ENCODE assay signal across 8 mouse cellular contexts in genomic region chr12:111672176-111672575, GRCm38 (mm10). TPM values are rescaled to one million over a fixed set of nuclear protein-coding genes. Genes with fewer than 3 reads are reported as not detected.
A peak's percentile ranks its signal among the peaks of the same experiment; 100 is the strongest.
DNase-seq lines count a peak whose midpoint lies in the region; ATAC-seq and TF ChIP-seq lines count a peak whose summit lies in the region.

TSS of gene Ckb (minus strand) at chr12:111672338.

- H3K4me1 ChIP-seq in forebrain, embryonic 12.5 days, result peaks cover 35% of the 10 kb centered on the region
- peaks cover 23 to 48% of the 10 kb centered on the region in 2 experiments for H3K4me1 ChIP-seq in heart, embryonic 14.5 days (ENCODE audit: control insufficient read depth in 2 of 2, insufficient read depth in 2 of 2, low read length in 2 of 2)
- peaks cover 35% of the 10 kb centered on the region for H3K4me1 ChIP-seq in kidney, postnatal 0 days (replicated peaks; ENCODE audit: insufficient read depth, low read length)
- peaks cover 26% of the 10 kb centered on the region for H3K4me1 ChIP-seq in limb, embryonic 14.5 days (ENCODE audit: control insufficient read depth, insufficient read depth, low read length)
- H3K4me1 ChIP-seq in midbrain, embryonic 16.5 days (ENCODE audit: control insufficient read depth, insufficient read depth, low read length), result peaks cover 31% of the 10 kb centered on the region

- H3K27me3 ChIP-seq in forebrain, embryonic 12.5 days, result peaks cover 19% of the 10 kb centered on the region; the same call in 1 of the 2 replicates
- H3K27me3 ChIP-seq in heart, embryonic 14.5 days (ENCODE audit: control insufficient read depth, insufficient read depth, low read length), result no peaks in the 10 kb centered on the region
- peaks cover 17% of the 10 kb centered on the region for H3K27me3 ChIP-seq in kidney, postnatal 0 days (ENCODE audit: insufficient read depth, low read length)
- peaks cover 43% of the 10 kb centered on the region for H3K27me3 ChIP-seq in limb, embryonic 14.5 days (ENCODE audit: control insufficient read depth, insufficient read depth, low read length)
- no peaks in the 10 kb centered on the region for H3K27me3 ChIP-seq in midbrain, embryonic 16.5 days (ENCODE audit: control insufficient read depth, insufficient read depth, low read depth, low read length)

- peaks cover 24% of the 10 kb centered on the region for H3K36me3 ChIP-seq in forebrain, embryonic 12.5 days (replicated peaks)
- H3K36me3 ChIP-seq in heart, embryonic 14.5 days (ENCODE audit: control insufficient read depth, insufficient read depth, low read length), result peaks cover 6% of the 10 kb centered on the region; the same call in 1 of the 2 replicates
- no peaks in the 10 kb centered on the region for H3K36me3 ChIP-seq in kidney, postnatal 0 days (ENCODE audit: insufficient read depth, low read length)
- H3K36me3 ChIP-seq in limb, embryonic 14.5 days (ENCODE audit: control insufficient read depth, insufficient read depth, low read length), result no peaks in the 10 kb centered on the region
- H3K36me3 ChIP-seq in midbrain, embryonic 16.5 days (ENCODE audit: control insufficient read depth, insufficient read depth, low read length), result no peaks in the 10 kb centered on the region

- under 1% methylated on average over 31 of the region's 31 CpGs for WGBS in forebrain, embryonic 12.5 days
- 0% methylated on average over 31 of the region's 31 CpGs for WGBS in heart, embryonic 14.5 days
- WGBS in kidney, postnatal 0 days, result under 1% methylated on average over 31 of the region's 31 CpGs
- under 1% methylated on average over 26 of the region's 31 CpGs for WGBS in limb, embryonic 14.5 days
- under 1% methylated on average over 31 of the region's 31 CpGs for WGBS in midbrain, embryonic 16.5 days

- TF ChIP-seq CTCF in kidney, postnatal 0 days (IDR thresholded peaks at IDR 0.05; ENCODE audit: low read depth), result no peak

- peak within 1 kb of the TSS; percentile 98 for H3K9ac ChIP-seq in forebrain, embryonic 12.5 days
- H3K9ac ChIP-seq in heart, embryonic 14.5 days (ENCODE audit: low read length), result peak within 1 kb of the TSS; percentile 81
- H3K9ac ChIP-seq in kidney, postnatal 0 days (ENCODE audit: low read depth, low read length), result peak within 1 kb of the TSS; percentile 52
- peak within 1 kb of the TSS; percentile 56 for H3K9ac ChIP-seq in limb, embryonic 14.5 days (ENCODE audit: low read depth, low read length, severe bottlenecking)
- H3K9ac ChIP-seq in midbrain, embryonic 16.5 days (ENCODE audit: low read depth, low read length), result peak within 1 kb of the TSS; percentile 99

- no peaks in the 10 kb centered on the region for H3K9me3 ChIP-seq in forebrain, embryonic 12.5 days
- no peaks in the 10 kb centered on the region for H3K9me3 ChIP-seq in heart, embryonic 14.5 days (ENCODE audit: control insufficient read depth, low read length)
- no peaks in the 10 kb centered on the region for H3K9me3 ChIP-seq in kidney, postnatal 0 days (replicated peaks; ENCODE audit: low read length)
- no peaks in the 10 kb centered on the region for H3K9me3 ChIP-seq in limb, embryonic 14.5 days (ENCODE audit: control insufficient read depth, low read length)
- H3K9me3 ChIP-seq in midbrain, embryonic 16.5 days (replicated peaks; ENCODE audit: control insufficient read depth, low read length, poor library complexity, severe bottlenecking), result no peaks in the 10 kb centered on the region

- ATAC-seq in forebrain, embryonic 12.5 days (ENCODE audit: low FRiP score), result peak; percentile 86
- ATAC-seq in heart, embryonic 14.5 days (ENCODE audit: insufficient number of reproducible peaks, insufficient read depth, low FRiP score, low read depth), result peak; percentile 35; the same call in 1 of the 2 replicates
- ATAC-seq in kidney, postnatal 0 days (replicated peaks; ENCODE audit: low FRiP score, low read depth), result peak; percentile 6; the same call in 1 of the 2 replicates
- ATAC-seq in limb, embryonic 14.5 days (ENCODE audit: low FRiP score, low read depth), result peak; percentile 71
- ATAC-seq in midbrain, embryonic 16.5 days, result peak; percentile 90

- H3K4me3 ChIP-seq in forebrain, embryonic 12.5 days (replicated peaks), result peak within 1 kb of the TSS; percentile 95
- H3K4me3 ChIP-seq in heart, embryonic 14.5 days (ENCODE audit: control insufficient read depth in 1 of 2, insufficient read depth in 1 of 2, low read depth in 1 of 2, low read length in 2 of 2), result peak within 1 kb of the TSS; percentile 54 to 69
- peak within 1 kb of the TSS; percentile 46 for H3K4me3 ChIP-seq in kidney, postnatal 0 days (replicated peaks; ENCODE audit: low read depth, low read length)
- H3K4me3 ChIP-seq in limb, embryonic 14.5 days (replicated peaks; ENCODE audit: low read length), result peak within 1 kb of the TSS; percentile 56
- peak within 1 kb of the TSS; percentile 95 for H3K4me3 ChIP-seq in midbrain, embryonic 16.5 days (ENCODE audit: low read depth, low read length)

- DNase-seq in CD4-positive helper T cell, adult 2 months (ENCODE audit: low read depth, low spot score), result peak; percentile 69
- peak; percentile 98 for DNase-seq in brain, adult 2 months (ENCODE audit: low read depth, low spot score)
- peak; percentile 83 for DNase-seq in kidney, postnatal 0 days (ENCODE audit: low spot score)
- peak; percentile 83 for DNase-seq in limb, embryonic 14.5 days (ENCODE audit: low spot score)
- DNase-seq in telencephalon, adult 2 months (ENCODE audit: low read depth, low spot score), result peak; percentile 86

- peak within 1 kb of the TSS; percentile 92 for H3K27ac ChIP-seq in forebrain, embryonic 12.5 days
- peak within 1 kb of the TSS in 1 of 2 experiments; percentile 43; a peak in 2 of 4 replicates for H3K27ac ChIP-seq in heart, embryonic 14.5 days (replicated peaks in 1 of 2; ENCODE audit: control insufficient read depth in 1 of 2, insufficient read depth in 1 of 2, low read depth in 2 of 2, low read length in 2 of 2)
- H3K27ac ChIP-seq in kidney, postnatal 0 days, result 0 out of 2 replicates have a peak within 1 kb of the TSS, but pooled peaks have one; percentile 10
- no peak within 1 kb of the TSS for H3K27ac ChIP-seq in limb, embryonic 14.5 days (replicated peaks; ENCODE audit: low read depth, low read length)
- H3K27ac ChIP-seq in midbrain, embryonic 16.5 days (ENCODE audit: low read length), result peak within 1 kb of the TSS; percentile 95

- no peak for TF ChIP-seq POLR2A in limb, embryonic 14.5 days (IDR thresholded peaks at IDR 0.05; ENCODE audit: borderline replicate concordance, extremely low read depth, insufficient read depth, insufficient read length)

- peak within 1 kb of the TSS; percentile 97 for H3K4me2 ChIP-seq in forebrain, embryonic 12.5 days
- H3K4me2 ChIP-seq in heart, embryonic 14.5 days (ENCODE audit: low read length), result peak within 1 kb of the TSS; percentile 99
- H3K4me2 ChIP-seq in kidney, postnatal 0 days (ENCODE audit: low read length), result peak within 1 kb of the TSS; percentile 90
- peak within 1 kb of the TSS; percentile 98 for H3K4me2 ChIP-seq in limb, embryonic 14.5 days (replicated peaks; ENCODE audit: low read depth, low read length, severe bottlenecking)
- H3K4me2 ChIP-seq in midbrain, embryonic 16.5 days (ENCODE audit: low read length), result peak within 1 kb of the TSS; percentile 83

RNA-seq across cellular contexts. Expression of gene Ckb, which starts in this region (rescaled TPM):
- polyA plus RNA-seq in forebrain, embryonic 12.5 days (2016; fragmentation: Nextera tagmentation; extraction: Ambion mirVana), result 2,395 and 2,485 TPM in 2 replicates
- 262 and 266 TPM in 2 replicates for polyA plus RNA-seq in heart, embryonic 14.5 days (2014; fragmentation: Nextera tagmentation; extraction: Ambion mirVana)
- polyA plus RNA-seq in kidney, postnatal 0 days (2015; fragmentation: Nextera tagmentation; extraction: Ambion mirVana), result 135 and 148 TPM in 2 replicates
- 133 and 168 TPM in 2 replicates for polyA plus RNA-seq in limb, embryonic 14.5 days (2012; rRNA removed)
- 94.7 and 106 TPM in 2 replicates for polyA plus RNA-seq in limb, embryonic 14.5 days (2014; fragmentation: Nextera tagmentation; extraction: Ambion mirVana)
- polyA plus RNA-seq in midbrain, embryonic 16.5 days (2015; fragmentation: Nextera tagmentation; extraction: Ambion mirVana), result 1,397 and 1,482 TPM in 2 replicates

Comparison
In these comparisons a context has a peak if more than half of its experiments do, and no peak if none do; other contexts are left out.
1. ATAC-seq: peak in every context shown above with its lines; median percentile 90 in midbrain, embryonic 16.5 days; 86 in forebrain, embryonic 12.5 days; 71 in limb, embryonic 14.5 days; 35 in heart, embryonic 14.5 days; 6 in kidney, postnatal 0 days.